Mouse (Mus musculus) MEL (cell line): ENCODE measurements at regions not wholly inside any gene's neighbourhood (a gene's known extent, or its start where the extent isn't known, plus 50 kb on each side); places are given as distances from the start of the nearest gene placed in this dataset.
A peak's percentile ranks its signal among the peaks of the same experiment; 100 is the strongest.

ENCODE experiments used
- DNase-seq: peaks from one replicate; pipeline ENCODE4 v3.0.0; 2011; ENCODE audit warnings: low read depth, low spot score
- H3K27ac ChIP-seq: 2 replicates; pipeline ENCODE4 v1.5.1; 2012; ENCODE audit warnings: low read depth, mild to moderate bottlenecking, control low read depth, low read length, moderate library complexity; ENCODE audit not compliant: control insufficient read depth
- H3K27me3 ChIP-seq, 2 experiments: fragments of 150-350 bp in 1 of 2; sonication (generic) in 1 of 2; 2 replicates each; pipeline ENCODE4 v1.6.1; 2012; ENCODE audit warnings: low read length in 2 of 2, mild to moderate bottlenecking in 2 of 2, improper control_type of control experiment in 1 of 2, moderate library complexity in 1 of 2; ENCODE audit not compliant: insufficient read depth in 2 of 2, control insufficient read depth in 1 of 2
- H3K36me3 ChIP-seq, 2 experiments: 2 replicates each; pipeline ENCODE4 v1.6.1; 2012 to 2014; ENCODE audit warnings: low read length in 2 of 2, improper control_type of control experiment in 1 of 2, inconsistent platforms in 1 of 2, mild to moderate bottlenecking in 1 of 2; ENCODE audit not compliant: insufficient read depth in 2 of 2, control insufficient read depth in 1 of 2
- H3K4me1 ChIP-seq, 2 experiments: fragments of 150-350 bp in 1 of 2; sonication (generic) in 1 of 2; 2 replicates each; pipeline ENCODE4 v1.6.1; 2012; ENCODE audit warnings: low read length in 2 of 2, improper control_type of control experiment in 1 of 2, mild to moderate bottlenecking in 1 of 2; ENCODE audit not compliant: insufficient read depth in 2 of 2, control insufficient read depth in 1 of 2
- H3K4me3 ChIP-seq, 2 experiments: fragments of 150-350 bp in 1 of 2; sonication (generic) in 1 of 2; 2 replicates each; pipeline ENCODE4 v1.5.1; 2012; ENCODE audit warnings: low read depth in 2 of 2, low read length in 2 of 2, mild to moderate bottlenecking in 2 of 2, moderate library complexity in 2 of 2, control low read depth in 1 of 2, improper control_type of control experiment in 1 of 2; ENCODE audit not compliant: control insufficient read depth in 1 of 2, insufficient read depth in 1 of 2
- H3K79me2 ChIP-seq: 2 replicates; pipeline ENCODE4 v1.6.1; 2012; ENCODE audit warnings: mild to moderate bottlenecking, low read length, moderate library complexity; ENCODE audit not compliant: control insufficient read depth, poor library complexity, insufficient read depth
- H3K9ac ChIP-seq: 2 replicates; pipeline ENCODE4 v1.6.1; 2012; ENCODE audit warnings: low read depth, mild to moderate bottlenecking, control low read depth, low read length, moderate library complexity; ENCODE audit not compliant: control insufficient read depth, poor library complexity, severe bottlenecking
- H3K9me3 ChIP-seq: fragments of 150-350 bp; sonication (generic); replicated peaks from 2 replicates; pipeline ENCODE4 v1.6.1; 2012; ENCODE audit warnings: mild to moderate bottlenecking, low read length, improper control_type of control experiment, moderate library complexity; ENCODE audit not compliant: insufficient read depth
- BHLHE40 ChIP-seq: IDR thresholded peaks from 2 replicates; pipeline ENCODE4 v1.6.1; 2012; ENCODE audit warnings: low read depth, mild to moderate bottlenecking, inconsistent platforms, low read length, improper control_type of control experiment, borderline replicate concordance
- CHD1 ChIP-seq: IDR thresholded peaks from 2 replicates; pipeline ENCODE4 v1.6.1; 2012; ENCODE audit warnings: low read depth, mild to moderate bottlenecking, inconsistent platforms, low read length, improper control_type of control experiment
- ETS1 ChIP-seq: IDR thresholded peaks from 2 replicates; pipeline ENCODE4 v1.6.1; 2012; ENCODE audit warnings: low read depth, mild to moderate bottlenecking, inconsistent platforms, low read length, improper control_type of control experiment, moderate library complexity
- GATA1 ChIP-seq: IDR thresholded peaks from 2 replicates; pipeline ENCODE4 v1.6.1; 2011; ENCODE audit warnings: low read depth, low read length, improper control_type of control experiment
- HCFC1 ChIP-seq: IDR thresholded peaks from 2 replicates; pipeline ENCODE4 v1.6.1; 2012; ENCODE audit warnings: low read depth, mild to moderate bottlenecking, inconsistent platforms, low read length, improper control_type of control experiment, moderate library complexity
- MEF2A ChIP-seq: IDR thresholded peaks from 2 replicates; pipeline ENCODE4 v1.6.1; 2014; ENCODE audit warnings: low read depth, mild to moderate bottlenecking, inconsistent platforms, low read length, improper control_type of control experiment; ENCODE audit not compliant: poor library complexity, insufficient replicate concordance, severe bottlenecking; ENCODE audit errors: extremely low read depth
- MXI1 ChIP-seq: IDR thresholded peaks from 2 replicates; pipeline ENCODE4 v1.6.1; 2011; ENCODE audit warnings: mild to moderate bottlenecking, low read depth, low read length, improper control_type of control experiment
- MYB ChIP-seq: IDR thresholded peaks from 2 replicates; pipeline ENCODE4 v1.6.1; 2011; ENCODE audit warnings: mild to moderate bottlenecking, low read depth, low read length, improper control_type of control experiment
- POLR2A ChIP-seq, 2 experiments: IDR thresholded peaks; 2 replicates each; pipeline ENCODE4 v1.6.1; 2011 to 2012; ENCODE audit warnings: low read length in 2 of 2, mild to moderate bottlenecking in 2 of 2, control low read depth in 1 of 2, improper control_type of control experiment in 1 of 2, low read depth in 1 of 2, moderate library complexity in 1 of 2; ENCODE audit not compliant: control insufficient read depth in 1 of 2, insufficient read depth in 1 of 2, poor library complexity in 1 of 2
- POLR2AphosphoS5 ChIP-seq: IDR thresholded peaks from 2 replicates; pipeline ENCODE4 v1.6.1; 2012; ENCODE audit warnings: low read depth, borderline replicate concordance, mild to moderate bottlenecking, inconsistent platforms, low read length, moderate library complexity, mixed read lengths
- RAD21 ChIP-seq: IDR thresholded peaks from 2 replicates; pipeline ENCODE4 v1.6.1; 2011; ENCODE audit warnings: mild to moderate bottlenecking, low read depth, low read length, improper control_type of control experiment
- SMC3 ChIP-seq: IDR thresholded peaks from 2 replicates; pipeline ENCODE4 v1.6.1; 2011; ENCODE audit warnings: low read depth, low read length, improper control_type of control experiment
- TBP ChIP-seq: IDR thresholded peaks from 2 replicates; pipeline ENCODE4 v1.8.0; 2011; ENCODE audit warnings: low read depth, low read length, improper control_type of control experiment
- TCF12 ChIP-seq: IDR thresholded peaks from 2 replicates; pipeline ENCODE4 v1.6.1; 2014; ENCODE audit warnings: low read depth, mild to moderate bottlenecking, inconsistent platforms, low read length, improper control_type of control experiment, moderate library complexity
- UBTF ChIP-seq: IDR thresholded peaks from 2 replicates; pipeline ENCODE4 v1.6.1; 2012; ENCODE audit warnings: low read depth, mild to moderate bottlenecking, inconsistent platforms, low read length, improper control_type of control experiment, moderate library complexity, borderline replicate concordance; ENCODE audit not compliant: insufficient read depth
- USF1 ChIP-seq: IDR thresholded peaks from 2 replicates; pipeline ENCODE4 v1.6.1; 2014; ENCODE audit warnings: low read depth, mild to moderate bottlenecking, inconsistent platforms, low read length, improper control_type of control experiment, moderate library complexity
- USF2 ChIP-seq, 2 experiments: IDR thresholded peaks; 2 replicates each; pipeline ENCODE4 v1.6.1; 2011 to 2012; ENCODE audit warnings: improper control_type of control experiment in 2 of 2, low read length in 2 of 2, borderline replicate concordance in 1 of 2, inconsistent platforms in 1 of 2, low read depth in 1 of 2, mild to moderate bottlenecking in 1 of 2; ENCODE audit not compliant: insufficient read depth in 1 of 2

DNA sequence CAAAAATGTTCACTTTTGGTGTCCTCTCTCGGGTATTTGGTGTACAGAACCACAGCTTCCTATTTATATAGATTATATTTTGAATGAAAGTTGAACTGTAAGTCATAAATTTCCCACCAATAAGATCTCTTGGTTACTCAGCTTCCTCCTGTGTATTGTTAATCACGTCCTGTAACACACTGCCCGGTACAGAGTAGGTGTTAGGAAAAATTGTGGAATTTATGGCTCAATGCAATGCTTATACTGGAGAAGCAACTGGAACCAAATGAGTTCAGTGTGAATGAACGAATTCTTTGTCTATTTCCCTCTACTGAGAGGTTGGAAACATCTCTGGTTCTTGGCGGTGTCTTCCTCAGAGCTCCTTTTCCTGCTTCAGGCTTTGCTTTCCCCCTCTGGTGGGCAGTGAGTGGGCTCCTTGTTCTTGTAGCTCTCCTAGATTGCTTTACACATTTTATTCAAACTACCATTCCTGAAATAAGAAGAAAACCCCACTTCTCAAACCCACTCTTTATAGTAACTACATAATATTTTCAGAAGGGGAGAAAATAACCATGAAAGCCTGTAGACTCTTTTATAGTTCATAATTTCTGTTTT is 264.4 kb downstream of the D3Ertd751e start:
- Histone ChIP-seq H3K4me3 (no peak overlapping the region), H3K27me3 (no peaks in the 10 kb centered on the region), H3K36me3 (no peaks in the 10 kb centered on the region), H3K27ac (no peak overlapping the region), H3K79me2 (no peaks in the 10 kb centered on the region), H3K9ac (no peak overlapping the region), H3K4me1 (no peaks in the 10 kb centered on the region)
- no peak for DNase-seq
- TF ChIP-seq RAD21 (no peak), GATA1 (no peak)
- TF ChIP-seq, all 39 proteins: peak for 0
- no peaks in the 10 kb centered on the region for H3K9me3 ChIP-seq

DNA sequence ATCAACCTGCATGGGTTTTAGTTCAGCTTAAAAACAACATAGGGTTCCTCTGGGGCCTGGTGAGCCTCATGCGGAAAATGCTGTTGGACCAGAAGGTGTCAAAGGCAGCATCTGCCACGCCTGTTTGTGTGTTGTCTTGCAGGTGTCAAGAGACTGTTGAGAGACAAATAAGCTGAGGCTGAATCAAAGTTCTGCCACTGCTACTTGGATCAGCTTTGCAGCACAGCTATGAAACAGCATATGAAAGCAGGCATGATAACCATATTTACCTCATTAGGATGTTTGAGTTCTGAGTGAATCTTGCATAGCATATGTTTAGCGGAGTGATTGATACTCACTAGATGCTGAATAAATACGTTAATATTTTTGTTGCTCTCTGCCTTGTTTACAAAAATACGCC is 280.8 kb downstream of the D3Ertd751e start:
- Histone ChIP-seq H3K9me3 (no peaks in the 10 kb centered on the region), H3K9ac (no peak overlapping the region), H3K4me1 (no peaks in the 10 kb centered on the region), H3K27ac (no peak overlapping the region), H3K79me2 (no peaks in the 10 kb centered on the region), H3K36me3 (no peaks in the 10 kb centered on the region), H3K4me3 (no peak overlapping the region), H3K27me3 (no peaks in the 10 kb centered on the region)
- DNase-seq: no peak
- no peak for TF ChIP-seq HCFC1
- TF ChIP-seq POLR2A (IDR thresholded peaks at IDR 0.05; ENCODE audit: control insufficient read depth in 1 of 2, insufficient read depth in 1 of 2, low read depth in 1 of 2, low read length in 2 of 2, poor library complexity in 1 of 2): no peak
- TF ChIP-seq MEF2A: no peak
- TF ChIP-seq USF2 (IDR thresholded peaks at IDR 0.05; ENCODE audit: borderline replicate concordance in 1 of 2, insufficient read depth in 1 of 2, low read depth in 1 of 2, low read length in 2 of 2): no peak
- no peak for TF ChIP-seq ETS1
- TF ChIP-seq UBTF: no peak
- no peak for TF ChIP-seq POLR2AphosphoS5
- TF ChIP-seq MYB: no peak
- TF ChIP-seq BHLHE40: no peak
- TF ChIP-seq TBP: no peak
- no peak for TF ChIP-seq CHD1
- no peak for TF ChIP-seq MXI1

DNA sequence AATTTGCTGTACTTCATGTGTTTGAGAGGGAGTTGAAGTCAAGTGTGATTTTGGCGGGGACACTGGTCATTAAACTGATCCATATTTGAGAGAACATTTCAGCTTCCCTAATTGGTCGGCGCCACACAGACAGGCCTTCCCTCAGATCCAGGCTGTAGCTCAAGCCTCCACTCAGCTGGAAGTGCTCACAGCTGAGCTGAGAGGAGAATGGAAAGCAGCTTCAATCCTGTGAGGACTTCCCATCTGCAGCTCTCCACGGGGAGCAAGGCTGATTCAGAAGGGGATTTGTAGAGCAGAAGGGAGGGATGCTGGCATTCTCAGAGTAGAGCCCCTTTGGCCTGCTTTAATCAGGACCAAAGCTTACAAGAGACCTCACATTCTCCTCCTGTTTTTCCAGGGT is 297.2 kb downstream of the D3Ertd751e start:
- Histone ChIP-seq H3K4me1 (no peaks in the 10 kb centered on the region), H3K36me3 (no peaks in the 10 kb centered on the region), H3K27ac (no peak overlapping the region), H3K9me3 (no peaks in the 10 kb centered on the region), H3K9ac (no peak overlapping the region), H3K4me3 (peak overlapping the region; percentile 33 to 53), H3K79me2 (no peaks in the 10 kb centered on the region), H3K27me3 (no peaks in the 10 kb centered on the region; a peak in 1 of 4 replicates)
- DNase-seq: no peak
- TF ChIP-seq HCFC1 (no peak), GATA1 (no peak), TCF12 (no peak), SMC3 (no peak), USF1 (no peak)
